Comparison of ENCODE assay signal across 22 mouse cellular contexts in genomic region chr11:12112646-12113353, GRCm38 (mm10).
"Had no signal": no experiment of that assay in that cellular context is flagged by ENCODE, and none has a peak within 500 bp of the region (broad histone marks: within the 10 kb centered on the region; RNA-seq: fewer than 3 reads in every experiment).

No protein-coding gene starts in this region.

- ATAC-seq: hindbrain, postnatal 0 days; intestine, embryonic 16.5 days; liver, embryonic 12.5 days had no signal

- H3K27me3 ChIP-seq: heart, embryonic 13.5 days; heart, embryonic 15.5 days; hindbrain, embryonic 13.5 days; hindbrain, embryonic 15.5 days; kidney, embryonic 15.5 days; limb, embryonic 15.5 days; liver, embryonic 12.5 days had no signal

- H3K4me2 ChIP-seq: heart, embryonic 13.5 days; heart, embryonic 15.5 days; hindbrain, embryonic 13.5 days; hindbrain, embryonic 15.5 days; kidney, embryonic 15.5 days; limb, embryonic 15.5 days; liver, embryonic 12.5 days had no signal

- H3K9me3 ChIP-seq: heart, embryonic 13.5 days; heart, embryonic 15.5 days; hindbrain, embryonic 13.5 days; hindbrain, embryonic 15.5 days; kidney, embryonic 15.5 days; limb, embryonic 15.5 days; liver, embryonic 12.5 days had no signal

- H3K27ac ChIP-seq: heart, adult 2 months; heart, embryonic 13.5 days; heart, embryonic 15.5 days; hindbrain, embryonic 13.5 days; hindbrain, embryonic 15.5 days; hindbrain, postnatal 0 days; kidney, embryonic 15.5 days; kidney, postnatal 0 days; left cerebral cortex, adult 2 months; limb, embryonic 15.5 days; liver, embryonic 12.5 days; liver, embryonic 14.5 days had no signal

- H3K9ac ChIP-seq: heart, embryonic 13.5 days; heart, embryonic 15.5 days; hindbrain, embryonic 13.5 days; hindbrain, embryonic 15.5 days; kidney, embryonic 15.5 days; limb, embryonic 15.5 days; liver, embryonic 12.5 days; liver, embryonic 14.5 days had no signal

- H3K4me1 ChIP-seq: heart, embryonic 13.5 days; heart, embryonic 15.5 days; hindbrain, embryonic 13.5 days; hindbrain, embryonic 15.5 days; kidney, embryonic 15.5 days; limb, embryonic 15.5 days; liver, embryonic 12.5 days had no signal

- H3K4me3 ChIP-seq: heart, adult 2 months; heart, embryonic 13.5 days; heart, embryonic 15.5 days; hindbrain, embryonic 13.5 days; hindbrain, embryonic 15.5 days; kidney, embryonic 15.5 days; left cerebral cortex, adult 2 months; limb, embryonic 15.5 days; liver, embryonic 12.5 days had no signal

- DNase-seq: gastrocnemius, postnatal 14 days; gastrocnemius, postnatal 36 days; heart, adult 11 months; heart, adult 2 months; heart, postnatal 14 days; kidney, adult 11 months; kidney, adult 2 months; kidney, adult 9 months; kidney, postnatal 14 days; kidney, postnatal 36 days had no signal

- H3K36me3 ChIP-seq: heart, embryonic 13.5 days; heart, embryonic 15.5 days; hindbrain, embryonic 13.5 days; hindbrain, embryonic 15.5 days; kidney, embryonic 15.5 days; limb, embryonic 15.5 days; liver, embryonic 12.5 days had no signal
